Mouse (Mus musculus): ENCODE data around the gene Btbd19.
A peak's percentile ranks its signal among the peaks of the same experiment; 100 is the strongest.

The Btbd19 gene

DNA sequence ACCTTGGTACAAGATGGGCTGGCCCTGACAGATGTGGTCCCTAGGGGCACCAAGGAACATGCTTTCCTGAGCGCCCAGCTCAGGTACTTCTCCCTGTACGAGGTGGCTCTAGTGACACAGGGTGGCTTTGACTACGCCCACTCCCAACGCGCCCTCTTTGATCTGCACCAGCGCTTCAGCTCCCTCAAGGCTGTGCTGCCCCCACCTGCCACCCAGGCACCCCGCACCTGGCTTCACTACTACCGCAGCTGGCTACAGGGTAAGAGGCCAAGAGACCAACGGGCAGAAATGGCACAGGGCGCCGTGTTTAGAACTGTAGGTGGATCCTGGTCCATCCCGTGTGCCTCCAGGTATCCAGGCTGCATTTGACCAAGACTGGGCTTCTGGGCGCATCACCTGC lies 15.3 kb downstream of the Btbd19 start:
- DNase-seq, result no peak

DNA sequence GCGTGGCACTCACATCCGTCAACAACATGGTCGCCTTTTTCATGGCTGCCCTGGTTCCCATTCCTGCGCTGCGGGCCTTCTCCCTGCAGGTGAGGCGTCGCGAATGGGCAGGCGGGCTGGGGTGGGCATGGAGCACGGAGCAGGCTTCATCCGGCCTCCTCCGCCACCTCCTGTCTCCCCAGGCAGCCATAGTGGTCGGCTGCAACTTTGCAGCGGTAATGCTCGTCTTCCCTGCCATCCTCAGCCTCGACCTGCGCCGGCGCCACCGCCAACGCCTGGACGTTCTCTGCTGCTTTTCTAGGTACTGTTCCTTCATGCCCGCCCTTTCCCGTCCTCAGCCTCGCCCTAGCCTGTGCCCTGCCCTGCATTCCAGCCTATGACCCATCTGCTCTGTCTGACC lies 16.2 kb downstream of the Btbd19 start:
- DNase-seq, result no peak

DNA sequence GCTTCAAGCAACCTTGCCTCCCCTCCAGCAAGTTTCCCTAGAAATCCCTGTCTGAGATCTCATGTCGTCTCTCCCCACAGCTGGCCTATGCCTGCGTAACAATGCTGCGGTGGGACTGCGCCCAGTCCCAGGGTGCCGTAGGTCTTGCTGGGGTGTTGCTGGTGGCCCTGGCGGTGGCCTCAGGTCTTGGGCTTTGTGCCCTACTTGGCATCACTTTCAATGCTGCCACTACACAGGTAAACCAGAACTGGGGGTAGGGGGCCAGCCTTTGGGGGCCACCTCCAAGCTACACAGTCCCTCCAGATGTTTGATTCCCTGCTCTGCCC lies 17.0 kb downstream of the Btbd19 start:
- DNase-seq, result no peak

DNA sequence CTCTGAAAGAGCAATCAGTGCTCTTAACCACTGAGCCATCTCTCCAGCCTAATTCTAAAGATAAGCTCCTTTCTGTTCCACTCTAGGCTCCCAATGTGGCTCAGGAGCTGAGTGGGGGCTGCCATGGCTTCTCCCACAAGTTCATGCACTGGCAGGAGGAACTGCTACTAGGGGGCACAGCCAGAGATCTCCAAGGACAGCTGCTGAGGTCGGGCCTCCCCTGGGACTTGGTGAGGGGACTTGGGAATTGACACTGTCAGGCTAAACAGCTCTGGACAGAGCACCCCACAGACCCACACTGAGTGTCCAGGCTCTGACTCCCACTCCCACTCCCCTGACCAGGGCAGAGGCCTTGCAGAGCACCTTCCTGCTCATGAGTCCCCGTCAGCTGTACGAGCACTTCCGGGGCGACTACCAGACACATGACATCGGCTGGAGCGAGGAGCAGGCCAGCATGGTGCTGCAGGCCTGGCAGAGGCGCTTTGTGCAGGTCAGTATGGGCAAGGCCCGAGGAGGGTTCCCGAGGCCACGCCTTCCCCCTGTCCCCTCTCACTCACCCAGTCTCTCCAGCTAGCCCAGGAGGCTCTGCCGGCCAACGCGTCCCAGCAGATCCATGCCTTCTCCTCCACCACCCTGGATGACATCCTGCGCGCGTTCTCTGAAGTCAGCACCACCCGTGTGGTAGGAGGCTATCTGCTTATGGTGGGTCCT lies 17.6 kb downstream of the Btbd19 start:
- no peak for DNase-seq

DNA sequence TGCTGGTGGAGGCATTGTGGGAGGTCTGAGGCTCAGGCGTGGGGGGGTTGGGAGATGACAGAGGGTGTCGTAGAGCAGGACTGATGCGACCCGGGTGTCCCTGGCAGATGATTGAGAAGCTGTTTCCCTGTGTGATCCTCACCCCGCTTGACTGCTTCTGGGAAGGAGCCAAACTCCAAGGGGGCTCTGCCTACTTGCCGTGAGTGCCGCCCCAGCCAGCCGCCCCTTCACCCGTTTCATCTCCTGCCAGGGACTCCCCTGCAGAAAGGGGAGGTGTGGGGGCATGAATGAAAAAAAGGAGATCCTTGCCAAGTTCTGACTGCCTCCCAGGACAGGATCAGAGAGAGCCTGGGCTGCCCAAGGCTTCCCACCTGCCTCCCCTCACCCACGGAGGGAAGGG lies 20.4 kb downstream of the Btbd19 start:
- no peak for DNase-seq

DNA sequence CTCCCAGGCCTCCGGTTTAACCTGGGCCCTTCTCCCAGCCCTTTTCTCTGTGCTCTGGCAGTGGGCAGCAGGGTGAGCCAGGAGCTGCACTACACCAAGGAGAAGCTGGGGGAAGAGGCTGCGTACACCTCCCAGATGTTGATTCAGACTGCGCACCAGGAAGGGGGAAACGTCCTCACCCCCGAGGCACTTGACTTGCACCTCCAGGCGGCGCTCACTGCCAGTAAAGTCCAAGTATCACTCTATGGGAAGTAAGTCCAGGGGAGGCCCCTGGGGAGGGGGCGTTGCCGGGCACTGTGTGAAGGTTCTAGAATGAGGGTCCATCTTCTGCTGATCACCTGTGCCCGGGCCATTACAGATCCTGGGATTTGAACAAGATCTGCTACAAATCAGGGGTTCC lies 20.9 kb downstream of the Btbd19 start:
- DNase-seq, result no peak

DNA sequence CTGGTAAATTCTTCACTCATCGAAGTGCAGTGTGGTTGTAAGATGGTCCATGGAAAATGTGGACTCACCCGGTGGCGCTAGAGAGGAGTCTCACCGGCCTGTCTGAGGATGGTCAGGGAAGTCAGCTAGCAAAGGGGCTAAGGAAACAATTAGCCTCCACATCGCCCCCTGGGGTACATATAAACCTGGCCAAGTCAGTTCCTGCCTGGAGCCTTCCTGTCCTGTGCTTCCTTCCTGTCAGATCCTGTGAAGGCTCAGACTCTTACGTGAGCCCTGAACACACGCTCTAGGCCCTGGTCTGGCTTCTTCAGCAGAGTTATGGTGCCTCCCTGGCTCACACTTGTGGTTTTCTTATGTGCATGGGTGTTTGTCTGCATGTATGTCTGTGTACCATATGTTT lies 24.3 kb downstream of the Btbd19 start:
- peak; percentile 44 for DNase-seq

DNA sequence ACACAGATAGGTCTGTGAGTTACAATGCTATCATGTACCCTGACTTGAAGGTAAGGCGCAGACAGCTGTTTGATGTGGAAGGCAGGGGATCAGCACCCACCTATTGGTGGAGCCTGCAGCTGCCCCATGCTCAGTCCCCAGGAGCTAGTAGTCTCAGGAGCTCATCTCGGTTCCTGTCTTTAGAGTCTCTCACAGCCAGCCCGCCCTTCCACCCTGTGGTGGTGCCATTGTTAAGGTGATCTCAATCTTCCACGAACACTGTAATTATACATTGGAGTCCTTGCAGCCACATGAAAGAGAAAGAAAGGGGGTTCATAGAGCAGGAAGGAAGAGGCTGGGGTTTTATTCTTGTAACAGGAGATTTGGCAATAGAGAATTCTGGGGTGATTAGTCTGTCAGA lies 25.5 kb downstream of the Btbd19 start:
- DNase-seq, result no peak

DNA sequence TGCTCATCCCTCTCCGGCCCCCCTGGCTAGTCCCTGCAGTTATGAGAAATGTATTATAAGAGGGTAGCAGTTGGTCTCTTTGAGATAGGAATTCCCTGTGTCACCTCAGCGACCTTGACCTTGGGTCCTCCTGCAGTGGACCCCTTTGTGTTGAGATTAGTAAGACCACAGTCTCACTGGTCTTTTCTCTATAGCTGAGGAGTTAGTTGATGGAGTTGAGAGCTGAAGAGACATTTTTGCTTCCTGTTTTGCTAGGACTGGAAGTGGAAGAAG lies 26.8 kb downstream of the Btbd19 start:
- no peak for DNase-seq

DNA sequence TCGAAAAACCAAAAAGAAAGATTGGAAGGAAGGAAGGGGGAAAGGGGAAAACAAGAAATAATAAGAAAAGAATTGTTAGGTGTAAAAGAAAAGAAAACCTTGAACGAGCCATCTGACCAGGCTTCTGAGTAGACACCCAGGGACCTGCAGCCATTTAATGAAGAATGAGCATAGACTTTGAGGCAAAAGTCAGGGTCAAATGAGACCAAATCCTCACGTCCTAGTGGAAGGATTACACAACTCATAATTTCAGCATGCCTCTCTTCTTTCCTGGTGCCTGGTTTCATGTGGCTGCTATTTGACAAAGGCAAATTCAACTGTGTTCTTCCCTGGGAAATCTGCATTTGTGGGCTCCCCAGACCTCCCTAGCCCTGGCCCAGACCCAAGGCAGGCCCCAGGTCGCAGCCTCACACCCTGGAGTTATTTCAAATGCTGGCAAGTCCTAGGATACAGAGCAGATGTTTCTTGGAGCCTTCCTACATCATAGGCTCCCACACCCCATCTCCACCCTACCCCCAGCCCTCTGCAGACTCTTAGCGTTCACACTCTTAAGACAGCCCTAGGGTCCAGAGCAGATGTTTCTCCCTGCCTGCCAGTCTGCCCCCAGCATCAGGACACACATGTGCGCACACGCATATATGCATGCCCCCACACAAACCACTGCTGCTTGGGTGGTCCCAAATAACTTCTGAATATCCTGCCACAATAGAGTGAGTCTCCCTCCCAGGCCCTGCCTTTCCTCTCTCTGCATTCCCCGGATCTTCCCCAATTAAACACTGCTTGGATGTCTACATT lies 27.4 kb downstream of the Btbd19 start:
- DNase-seq, result no peak

DNA sequence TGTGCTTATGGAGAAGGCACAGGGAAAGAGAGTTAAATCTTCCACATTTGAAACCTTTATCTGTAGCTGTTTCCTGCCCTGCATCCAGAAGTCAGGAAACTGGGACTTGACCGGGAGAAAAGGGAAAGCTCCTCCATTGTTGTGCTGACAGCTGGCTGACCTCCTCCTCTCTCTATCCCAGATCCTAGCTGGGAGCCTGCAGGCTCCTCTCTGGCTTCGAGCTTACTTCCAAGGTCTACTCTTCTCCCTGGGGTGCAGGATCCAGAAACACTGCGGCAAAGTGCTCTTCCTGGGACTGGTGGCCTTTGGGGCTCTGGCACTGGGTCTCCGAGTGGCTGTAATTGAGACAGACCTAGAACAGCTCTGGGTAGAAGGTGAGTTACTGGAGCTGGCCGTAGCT lies 28.9 kb downstream of the Btbd19 start:
- DNase-seq, result peak; percentile 12

DNA sequence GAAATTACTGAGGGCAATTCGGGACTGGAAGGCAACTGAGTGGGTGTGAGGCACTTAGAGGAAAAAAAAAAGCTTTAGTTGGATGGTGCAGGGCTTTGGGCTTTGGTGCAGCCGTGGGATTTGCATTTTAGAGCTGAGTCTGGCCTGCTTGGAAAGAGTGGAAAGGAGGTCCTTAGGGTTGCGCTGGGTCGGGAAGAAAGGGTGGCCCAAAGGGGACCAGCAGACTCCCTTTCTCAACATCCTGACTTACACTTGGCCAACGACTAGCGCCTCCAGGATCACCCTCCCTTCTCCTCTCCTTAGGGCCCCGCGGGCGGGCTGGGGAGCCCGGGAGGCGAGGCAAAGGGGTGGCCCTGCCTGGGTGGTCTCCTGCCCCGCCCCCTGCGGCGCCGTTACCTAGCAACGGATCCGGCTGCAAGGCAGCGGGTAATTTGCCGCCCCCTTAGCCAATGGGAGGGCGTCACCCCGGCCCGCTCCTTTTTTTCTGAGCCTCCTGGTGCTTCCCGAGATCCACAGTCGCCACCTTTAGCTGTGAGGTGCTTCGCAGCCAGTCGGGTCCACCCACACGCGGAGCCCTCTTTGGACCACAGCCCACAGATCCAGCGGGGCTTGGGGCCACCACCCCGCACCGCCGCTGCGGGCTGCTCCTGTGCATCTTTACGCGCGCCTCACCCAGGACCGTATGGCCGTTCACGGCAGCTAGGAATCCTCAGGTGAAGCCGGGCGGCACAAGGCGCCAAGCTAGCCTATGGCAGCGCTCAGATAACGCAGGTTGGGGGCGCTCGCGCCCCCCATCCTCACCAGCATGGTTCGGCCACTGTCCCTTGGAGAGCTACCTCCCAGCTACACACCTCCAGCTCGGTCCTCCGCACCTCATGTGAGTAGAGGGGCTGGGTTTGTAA lies 29.7 kb downstream of the Btbd19 start, which contains the start of gene Ptch2:
Gene Ptch2 (plus strand): TSS at position 525 of the 902 bp plus-strand sequence.
- peak; percentile 55 for DNase-seq

DNA sequence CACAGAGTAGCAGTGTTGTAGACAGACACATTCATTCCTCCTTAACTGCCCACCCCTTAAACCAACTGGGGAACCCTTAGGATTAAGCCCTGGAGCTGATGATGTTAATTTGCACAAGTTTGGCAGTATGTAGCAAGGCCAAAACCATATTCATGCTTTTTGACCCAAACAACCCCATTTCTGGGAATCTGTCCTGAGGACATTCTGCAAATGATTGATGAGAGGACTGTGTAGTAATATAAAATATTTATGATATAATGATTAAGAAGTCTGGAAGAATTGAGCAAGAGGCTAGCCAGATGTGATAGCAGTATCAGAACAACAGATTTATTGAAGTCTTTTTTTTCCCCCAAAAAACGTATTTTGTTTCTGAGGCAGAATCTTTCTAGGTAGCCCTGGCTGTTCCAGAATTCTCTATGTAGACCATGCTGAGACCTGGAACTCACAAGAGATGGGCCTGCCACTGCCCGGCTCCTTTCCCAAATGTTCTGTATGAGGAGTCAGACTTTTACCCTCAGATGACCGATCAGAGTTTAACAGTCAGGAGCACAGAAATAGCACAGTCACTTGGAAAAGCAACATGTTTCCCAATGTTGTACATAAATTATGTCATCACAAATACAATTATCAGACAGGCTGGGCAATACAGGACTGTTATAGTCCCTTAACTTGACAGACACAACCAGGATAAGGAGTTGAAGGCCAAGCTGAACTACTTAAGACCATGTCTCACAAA lies 30.7 kb downstream of the Btbd19 start:
- peak; percentile 18 for DNase-seq

DNA sequence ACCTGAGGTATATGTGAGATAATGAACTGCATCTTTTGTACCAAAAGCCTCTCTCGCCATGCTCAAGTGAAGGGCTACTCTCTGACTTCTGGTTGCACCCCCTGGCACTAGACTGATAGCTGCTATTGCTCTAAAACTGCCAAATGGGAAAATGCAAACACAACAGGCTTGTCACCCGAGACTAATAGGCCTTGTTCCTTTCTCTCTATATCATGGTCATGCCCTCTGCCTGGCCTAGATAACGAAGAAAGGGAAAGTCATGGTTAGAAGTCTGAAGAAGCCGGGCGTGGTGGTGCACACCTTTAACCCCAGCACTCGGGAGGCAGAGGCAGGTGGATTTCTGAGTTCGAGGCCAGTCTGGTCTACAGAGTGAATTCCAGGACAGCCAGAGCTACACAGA lies 34.9 kb downstream of the Btbd19 start:
- no peak for DNase-seq

DNA sequence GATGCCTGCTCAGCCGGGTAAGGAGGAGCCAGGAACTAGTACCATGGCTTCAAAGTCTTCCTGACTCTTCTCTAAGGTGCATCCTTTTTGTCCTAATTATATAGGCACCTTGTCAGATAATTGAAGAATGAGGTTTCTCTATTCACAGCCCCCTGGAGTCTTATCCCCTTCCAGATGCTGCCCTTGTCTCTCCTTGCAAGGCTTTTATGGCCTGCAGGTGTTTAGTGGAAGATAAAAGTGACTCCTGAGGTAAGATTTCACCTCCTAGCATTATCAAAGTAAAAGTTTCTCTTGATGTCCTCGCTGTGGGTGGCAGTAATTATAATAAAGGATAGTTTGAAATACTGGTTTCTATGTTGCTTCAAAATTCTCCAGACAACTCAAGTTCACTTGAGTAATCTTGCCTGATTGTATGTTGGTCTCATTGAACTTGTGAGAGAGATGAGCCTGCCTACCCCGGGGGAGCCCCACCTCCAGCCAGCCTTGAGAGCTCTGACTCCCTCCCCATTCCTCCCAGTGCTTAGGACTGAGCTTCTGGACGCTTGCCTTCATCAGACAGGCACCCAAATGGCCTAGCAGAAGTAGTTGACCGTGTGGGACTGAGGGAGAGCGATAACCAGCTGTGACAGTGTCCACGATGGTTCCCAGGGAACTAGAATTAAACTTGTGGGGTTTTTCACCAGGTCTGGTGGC lies 37.4 kb downstream of the Btbd19 start:
- no peak for DNase-seq

DNA sequence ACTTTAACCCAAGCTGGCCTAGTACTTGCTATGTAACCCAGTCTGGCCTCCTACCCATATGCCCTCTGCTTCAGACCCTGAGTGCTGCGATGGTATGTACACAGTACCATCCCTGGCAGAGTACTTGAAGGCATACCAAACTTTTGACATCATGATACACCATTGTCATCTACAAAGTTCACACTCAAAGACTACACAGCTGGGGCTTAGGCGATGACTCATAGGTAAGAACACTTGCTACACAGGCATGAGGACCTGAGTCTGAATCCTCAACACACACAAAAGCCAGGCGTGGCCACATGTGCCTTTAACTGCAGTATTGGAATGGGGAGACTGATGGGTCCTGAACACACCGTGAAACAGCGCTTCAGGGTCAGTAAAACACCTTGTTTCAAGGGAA lies 54.3 kb downstream of the Btbd19 start:
- DNase-seq, result no peak

DNA sequence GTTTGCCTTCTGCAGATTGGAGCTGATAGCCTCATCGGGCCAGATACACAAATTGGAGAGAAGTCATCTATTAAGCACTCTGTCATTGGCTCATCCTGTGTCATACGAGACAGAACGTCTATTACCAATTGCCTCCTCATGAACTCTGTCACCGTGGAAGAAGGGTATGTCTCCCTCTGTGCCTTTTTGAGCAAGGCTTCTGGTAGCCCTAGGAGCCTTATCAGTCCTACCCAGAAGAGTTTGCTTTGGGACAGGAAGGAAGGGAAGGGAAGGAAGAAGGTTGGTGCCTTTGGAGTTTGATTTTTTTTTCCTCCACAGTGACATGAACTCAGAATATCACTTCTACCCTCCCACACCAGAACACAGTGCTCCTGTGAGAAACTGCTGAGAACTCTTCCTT lies 54.9 kb downstream of the Btbd19 start:
- no peak for DNase-seq

DNA sequence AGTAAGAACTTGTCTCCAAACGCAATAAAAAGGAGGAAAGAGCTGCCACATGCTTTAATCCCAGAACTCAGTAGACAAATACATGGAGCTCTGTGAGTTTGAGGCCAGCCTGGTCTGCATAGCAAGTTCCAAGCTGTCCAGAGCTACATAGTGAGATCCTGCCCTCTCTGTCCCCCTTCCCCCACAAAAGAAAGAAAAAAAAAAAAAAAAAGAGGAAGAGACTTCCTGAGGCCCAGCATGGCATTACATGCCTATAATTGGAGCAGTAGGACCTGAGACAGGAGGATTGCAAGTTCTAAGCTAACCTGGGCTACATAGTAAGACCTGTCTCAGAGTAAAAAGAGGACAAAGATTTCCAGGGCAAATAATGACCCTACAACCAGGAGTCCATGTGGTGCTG lies 55.9 kb downstream of the Btbd19 start:
- no peak for DNase-seq
